Mouse (Mus musculus) G1E-ER4 (cell line): Measurements from ENCODE around the gene Gm3250. TPM values are rescaled to one million over a fixed set of nuclear protein-coding genes. Genes with fewer than 3 reads are reported as not detected.
"Not testable (repeated sequence)": the region's sequence is repeated elsewhere in the genome, so short reads cannot be mapped to it uniquely, and the experiment has no call there.

ENCODE experiments used
- GATA1 ChIP-seq: IDR thresholded peaks from one replicate; pipeline ENCODE4 v1.8.0; 2012; ENCODE audit warnings: low read length, inconsistent platforms
- polyA plus RNA-seq: library from polyadenylated mRNA; stranded (reverse); fragments of >175 nt; gene quantifications from 2 replicates; pipeline ENCODE4 v1.2.3, GENCODE M21; 2012

The Gm3250 gene
- polyA plus RNA-seq, 1 experiment = not detected

DNA sequence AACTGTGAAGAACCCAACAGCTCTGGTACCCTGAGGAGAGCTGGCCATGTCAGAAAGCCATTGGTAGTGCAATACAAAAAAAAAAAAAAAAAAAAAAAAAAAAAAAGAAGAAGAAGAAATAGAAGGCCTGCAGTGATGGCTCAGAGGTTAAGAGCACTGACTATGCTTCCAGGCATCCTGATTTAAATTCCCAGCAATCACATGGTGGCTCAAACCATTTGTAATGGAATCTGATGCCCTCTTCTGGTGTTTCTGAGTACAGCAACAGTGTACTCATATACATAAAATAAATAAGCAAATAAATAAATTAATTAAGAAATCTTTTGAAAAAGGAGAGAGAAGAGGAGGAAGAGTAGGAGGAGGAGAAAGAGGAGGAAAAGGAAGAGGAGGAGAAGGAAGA lies 28.9 kb downstream of the Gm3250 start:
- no peak for TF ChIP-seq GATA1

DNA sequence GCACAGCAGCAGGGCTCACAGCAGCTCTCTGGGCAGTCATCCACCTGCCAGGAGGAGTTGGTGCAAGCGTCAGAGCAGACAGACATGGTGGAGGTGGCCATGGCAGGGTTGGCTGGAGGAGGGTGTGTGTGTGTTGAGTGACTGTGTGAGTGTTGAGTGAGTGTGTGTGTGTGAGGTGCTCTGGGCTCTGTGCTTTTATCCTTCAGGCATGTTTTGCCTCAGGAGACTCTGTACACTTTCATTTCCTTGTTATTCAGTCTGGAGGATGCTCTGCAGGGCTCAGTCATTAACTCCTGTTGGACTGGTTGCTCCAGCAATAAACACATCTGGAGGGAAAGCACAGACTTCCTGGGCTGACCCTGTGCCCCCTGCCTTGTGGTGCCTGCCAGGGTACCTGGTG lies 31.1 kb downstream of the Gm3250 start, which contains the start of gene Gm9736:
Gene Gm9736, minus strand, starts transcription at position 101 of the 400 bp plus-strand sequence.
- not testable (repeated sequence) for TF ChIP-seq GATA1

DNA sequence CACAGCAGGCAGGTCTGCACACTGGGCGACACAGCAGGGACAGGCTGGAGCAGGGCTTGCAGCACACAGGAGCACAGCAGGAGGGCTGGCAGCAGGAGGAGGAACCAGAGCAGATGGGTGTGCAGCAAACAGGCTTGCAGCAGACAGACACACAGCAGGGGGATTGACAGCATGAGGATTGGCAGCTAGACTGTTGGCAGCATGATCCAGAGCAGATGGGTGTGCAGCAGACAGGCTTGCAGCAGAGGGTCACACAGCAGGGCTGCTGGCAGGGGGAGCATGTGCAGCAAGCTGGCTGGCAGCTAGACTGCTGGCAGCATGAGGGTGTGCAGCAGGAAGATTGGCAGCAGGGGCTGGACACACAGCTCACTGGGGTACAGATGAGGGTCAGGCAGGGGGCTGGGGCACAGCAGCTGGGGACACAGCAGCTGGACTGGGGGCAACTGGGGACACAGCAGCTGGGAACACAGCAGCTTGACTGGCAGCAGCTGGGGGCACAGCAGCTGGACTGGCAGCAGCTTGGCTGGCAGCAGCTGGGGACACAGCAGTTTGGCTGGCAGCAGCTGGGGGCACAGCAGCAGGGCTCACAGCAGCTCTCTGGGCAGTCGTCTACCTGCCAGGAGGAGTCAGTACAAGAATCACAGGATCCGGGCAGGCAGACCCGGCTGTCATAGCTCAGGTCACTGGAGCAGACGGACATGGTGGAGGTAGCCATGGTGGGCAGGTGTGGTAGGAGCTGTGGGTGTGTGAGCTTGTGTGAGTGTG lies 40.2 kb downstream of the Gm3250 start, which contains the start of gene Gm18596:
Gene Gm18596, minus strand, starts transcription at position 715 of the 765 bp plus-strand sequence.
- TF ChIP-seq GATA1 = not testable (repeated sequence)

DNA sequence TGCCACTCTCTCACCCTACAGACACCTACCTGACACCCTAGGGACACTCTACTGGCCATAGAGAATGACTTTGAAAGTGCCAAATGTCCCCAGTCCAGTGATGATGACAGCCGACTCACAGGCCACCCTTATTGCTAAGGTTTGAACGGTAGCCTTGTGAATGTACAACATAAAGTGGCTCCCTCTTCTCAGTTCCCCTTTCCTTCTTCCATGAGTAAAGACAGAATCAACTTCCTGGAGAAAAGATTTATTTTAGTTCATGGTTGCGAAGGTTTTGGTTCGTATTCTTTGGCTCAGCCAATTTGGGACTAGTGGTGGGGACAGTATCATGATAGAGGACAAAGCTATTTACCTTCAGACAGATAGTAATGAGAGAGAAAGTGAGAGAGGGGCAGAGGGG lies 43.4 kb downstream of the Gm3250 start:
- TF ChIP-seq GATA1 = no peak

DNA sequence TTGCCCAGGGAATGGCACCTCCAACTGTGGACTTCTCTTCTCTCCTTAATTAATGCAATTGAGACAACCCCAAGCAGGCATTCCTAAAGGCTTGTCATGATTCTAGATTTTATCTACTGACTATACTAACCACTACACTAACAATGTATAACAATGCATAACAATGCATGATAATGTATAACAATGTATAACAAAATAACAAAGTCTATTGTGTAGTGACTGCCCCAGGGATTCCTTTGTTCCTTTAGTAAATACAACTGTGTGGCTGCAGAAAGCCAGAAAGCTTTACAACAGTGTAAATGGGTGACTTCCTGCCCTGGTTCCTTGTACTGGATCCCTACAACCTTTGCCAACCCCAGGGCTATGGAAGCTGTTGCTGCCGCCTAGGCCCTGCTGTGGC lies 46.4 kb downstream of the Gm3250 start:
- no peak for TF ChIP-seq GATA1

Other genes starting within 250 kb of the Gm3250 start
- gene Pttg1ip, start 200.8 kb downstream of the Gm3250 start, polyA plus RNA-seq = 101 and 130 TPM in 2 replicates
- 166 and 172 TPM in 2 replicates for gene Sumo3, start 176.4 kb downstream of the Gm3250 start, polyA plus RNA-seq
- 0.54 TPM in 1 of 2 replicates, not detected in the other for gene Gm49325, start 176.3 kb downstream of the Gm3250 start, polyA plus RNA-seq
- gene Ube2g2, start 160.3 kb downstream of the Gm3250 start, polyA plus RNA-seq = 30.8 and 39.8 TPM in 2 replicates
- not detected in 2 replicates for gene Tspear, start 96.0 kb downstream of the Gm3250 start, polyA plus RNA-seq
- not detected in 2 replicates for gene Gm19402, start 91.8 kb downstream of the Gm3250 start, polyA plus RNA-seq
- not detected in 2 replicates for gene Gm9508, start 85.3 kb downstream of the Gm3250 start, polyA plus RNA-seq
- gene Gm10272, start 75.9 kb downstream of the Gm3250 start, polyA plus RNA-seq = not detected in 2 replicates
- gene Gm10024, start 71.1 kb downstream of the Gm3250 start, polyA plus RNA-seq = not detected in 2 replicates
- not detected in 2 replicates for gene Gm10142, start 66.7 kb downstream of the Gm3250 start, polyA plus RNA-seq
- not detected in 2 replicates for gene Krtap12-1, start 61.9 kb downstream of the Gm3250 start, polyA plus RNA-seq
- gene Gm10100, start 56.1 kb downstream of the Gm3250 start, polyA plus RNA-seq = not detected in 2 replicates
- not detected in 2 replicates for gene Gm18596, start 39.9 kb downstream of the Gm3250 start, polyA plus RNA-seq
- not detected in 2 replicates for gene Gm9736, start 31.2 kb downstream of the Gm3250 start, polyA plus RNA-seq
- gene Gm3233, start 22.9 kb downstream of the Gm3250 start, polyA plus RNA-seq = not detected in 2 replicates
- not detected in 2 replicates for gene Gm3238, start 11.2 kb downstream of the Gm3250 start, polyA plus RNA-seq
- not detected in 2 replicates for gene Gm7138, start 5.6 kb downstream of the Gm3250 start, polyA plus RNA-seq
- gene Gm7137, start 5.7 kb upstream of the Gm3250 start, polyA plus RNA-seq = not detected in 2 replicates
- gene Gm9639, start 12.5 kb upstream of the Gm3250 start, polyA plus RNA-seq = not detected in 2 replicates
- gene Gm19668, start 16.6 kb upstream of the Gm3250 start, polyA plus RNA-seq = not detected in 2 replicates
- not detected in 2 replicates for gene Gm9507, start 29.3 kb upstream of the Gm3250 start, polyA plus RNA-seq
- gene Gm2696, start 32.1 kb upstream of the Gm3250 start, polyA plus RNA-seq = not detected in 2 replicates
- gene Krtap10-4, start 44.6 kb upstream of the Gm3250 start, polyA plus RNA-seq = not detected in 2 replicates
- not detected in 2 replicates for gene Krtap10-10, start 53.4 kb upstream of the Gm3250 start, polyA plus RNA-seq
- not detected in 2 replicates for gene Gm36176, start 64.3 kb upstream of the Gm3250 start, polyA plus RNA-seq
- not detected in 2 replicates for gene Gm10318, start 70.3 kb upstream of the Gm3250 start, polyA plus RNA-seq
- not detected in 2 replicates for gene Gm3285, start 79.4 kb upstream of the Gm3250 start, polyA plus RNA-seq
- not detected in 2 replicates for gene Lrrc3, start 120.0 kb upstream of the Gm3250 start, polyA plus RNA-seq
- gene Trpm2, start 188.0 kb upstream of the Gm3250 start, polyA plus RNA-seq = not detected in 2 replicates
- 27.6 and 27.7 TPM in 2 replicates for gene 1810043G02Rik, start 196.0 kb upstream of the Gm3250 start, polyA plus RNA-seq
- gene Pfkl, start 227.5 kb upstream of the Gm3250 start, polyA plus RNA-seq = 111 and 128 TPM in 2 replicates